Mouse (Mus musculus) bone marrow, adult 2 months (tissue): ENCODE measurements around the gene Spata13. TPM values are rescaled to one million over a fixed set of nuclear protein-coding genes. Genes with fewer than 3 reads are reported as not detected.

Experiments used
- H3K27ac ChIP-seq: fragments of 200-500 bp; 2 replicates; pipeline ENCODE4 v1.5.1; 2012; ENCODE audit warnings: low read depth, mild to moderate bottlenecking, control low read depth, inconsistent platforms, low read length; ENCODE audit not compliant: control insufficient read depth, poor library complexity, insufficient read depth
- H3K4me1 ChIP-seq: fragments of 200-500 bp; 2 replicates; pipeline ENCODE4 v1.6.1; 2011; ENCODE audit warnings: low read length; ENCODE audit not compliant: control insufficient read depth, insufficient read depth
- H3K4me3 ChIP-seq: fragments of 200-500 bp; replicated peaks from 2 replicates; pipeline ENCODE3; 2011; ENCODE audit warnings: mild to moderate bottlenecking, low read depth, low read length, control low read depth; ENCODE audit not compliant: control insufficient read depth
- CTCF ChIP-seq: fragments of 200-500 bp; IDR thresholded peaks from 2 replicates; pipeline ENCODE4 v1.5.1; 2011; ENCODE audit warnings: low read length, control low read depth; ENCODE audit not compliant: control insufficient read depth, insufficient read depth
- POLR2A ChIP-seq: fragments of 200-500 bp; IDR thresholded peaks from 2 replicates; pipeline ENCODE4 v1.6.1; 2011; ENCODE audit warnings: low read depth, mild to moderate bottlenecking, control low read depth, low read length, borderline replicate concordance; ENCODE audit not compliant: control insufficient read depth
- WGBS: fragments of 180-500 bp; shearing (Covaris S2); methylation state at CpG from one replicate; pipeline ENCODE4 v1.1.7; 2018; 5-methylcytosine and 5-hydroxymethylcytosine counted together
- polyA plus RNA-seq: library from polyadenylated mRNA; stranded (reverse); fragments of >200 nt; gene quantifications from 2 replicates; pipeline ENCODE4 v1.2.4, GENCODE M21; 2011; ENCODE audit warnings: low replicate concordance; ENCODE audit not compliant: missing spikeins, insufficient read depth, insufficient read length

Gene Spata13
- polyA plus RNA-seq, 1 experiment, result 14.4 TPM

GRCm38 (mm10) chr14:60745201-60745600 lies 111.4 kb downstream of the Spata13 start:
- WGBS, result 25% methylated on average over 6 of the region's 6 CpGs
- Histone ChIP-seq H3K27ac (no peak overlapping the region), H3K4me1 (peaks cover 16% of the 10 kb centered on the region), H3K4me3 (no peak overlapping the region)
- TF ChIP-seq CTCF, result no peak
- no peak for TF ChIP-seq POLR2A

- H3K4me3 ChIP-seq, result no peak overlapping the region
- 86% methylated on average over 10 of the region's 10 CpGs for WGBS
- peaks cover 15% of the 10 kb centered on the region for H3K4me1 ChIP-seq
- TF ChIP-seq POLR2A (no peak), CTCF (no peak)
- H3K27ac ChIP-seq, result no peak overlapping the region
Measured at GRCm38 (mm10) chr14:60746141-60746540, 112.3 kb downstream of the Spata13 start.

- TF ChIP-seq POLR2A (no peak), CTCF (no peak)
- Histone ChIP-seq H3K4me1 (peaks cover 15% of the 10 kb centered on the region), H3K27ac (no peak overlapping the region), H3K4me3 (peak overlapping the region; percentile 1)
- WGBS, result 57% methylated on average over 21 of the region's 21 CpGs
Measured at GRCm38 (mm10) chr14:60747154-60747870, 113.5 kb downstream of the Spata13 start.

GRCm38 (mm10) chr14:60749880-60750279 lies 116.1 kb downstream of the Spata13 start:
- Histone ChIP-seq H3K4me3 (peak overlapping the region; percentile 42), H3K27ac (peak overlapping the region; percentile 51; the same call in 1 of the 2 replicates), H3K4me1 (peaks cover 12% of the 10 kb centered on the region)
- WGBS, result 47% methylated on average over 12 of the region's 12 CpGs
- TF ChIP-seq POLR2A (no peak), CTCF (no peak)

GRCm38 (mm10) chr14:60751581-60751980 lies 117.8 kb downstream of the Spata13 start:
- WGBS, result 84% methylated on average over 16 of the region's 16 CpGs
- H3K4me3 ChIP-seq, result peak overlapping the region; percentile 21
- peaks cover 10% of the 10 kb centered on the region for H3K4me1 ChIP-seq
- TF ChIP-seq POLR2A (no peak), CTCF (no peak)
- peak overlapping the region; percentile 54 for H3K27ac ChIP-seq

GRCm38 (mm10) chr14:60752892-60753800 lies 119.3 kb downstream of the Spata13 start:
- WGBS, result 74% methylated on average over 14 of the region's 14 CpGs
- peak overlapping the region; percentile 20; the same call in 1 of the 2 replicates for H3K27ac ChIP-seq
- H3K4me1 ChIP-seq, result peaks cover 8% of the 10 kb centered on the region; the same call in 1 of the 2 replicates
- TF ChIP-seq POLR2A, result no peak
- TF ChIP-seq CTCF, result no peak
- H3K4me3 ChIP-seq, result no peak overlapping the region

GRCm38 (mm10) chr14:60753801-60754126 lies 120.0 kb downstream of the Spata13 start:
- Histone ChIP-seq H3K4me3 (no peak overlapping the region), H3K4me1 (peaks cover 11% of the 10 kb centered on the region; the same call in 1 of the 2 replicates), H3K27ac (no peak overlapping the region)
- 94% methylated on average over 10 of the region's 10 CpGs for WGBS
- TF ChIP-seq CTCF (no peak), POLR2A (no peak)

- Histone ChIP-seq H3K27ac (no peak overlapping the region), H3K4me3 (no peak overlapping the region), H3K4me1 (peaks cover 11% of the 10 kb centered on the region; the same call in 1 of the 2 replicates)
- 95% methylated on average over 5 of the region's 5 CpGs for WGBS
- no peak for TF ChIP-seq CTCF
- TF ChIP-seq POLR2A, result no peak
Measured at GRCm38 (mm10) chr14:60754656-60755055, 120.9 kb downstream of the Spata13 start.
